Mouse (Mus musculus) hindbrain, embryonic 10.5 days (tissue): ENCODE results near the gene Dennd1a. TPM values are rescaled to one million over a fixed set of nuclear protein-coding genes. Genes with fewer than 3 reads are reported as not detected.

Experiments
- DNase-seq: peaks from one replicate; pipeline ENCODE4 v3.0.0-alpha.2; 2017; ENCODE audit warnings: low spot score
- H3K27ac ChIP-seq: fragments of 300-500 bp; sonication (generic); 2 replicates; pipeline ENCODE4 v1.5.1; 2016; ENCODE audit warnings: mild to moderate bottlenecking, moderate library complexity
- H3K27me3 ChIP-seq: fragments of 300-500 bp; sonication (generic); 2 replicates; pipeline ENCODE4 v1.6.1; 2016; ENCODE audit warnings: mild to moderate bottlenecking; ENCODE audit not compliant: poor library complexity, insufficient read depth, severe bottlenecking
- H3K36me3 ChIP-seq: fragments of 300-500 bp; sonication (generic); 2 replicates; pipeline ENCODE4 v1.6.1; 2016; ENCODE audit warnings: mild to moderate bottlenecking, moderate library complexity
- H3K4me1 ChIP-seq: fragments of 300-500 bp; sonication (generic); replicated peaks from 2 replicates; pipeline ENCODE4 v1.6.1; 2016; ENCODE audit warnings: mild to moderate bottlenecking
- H3K4me3 ChIP-seq: fragments of 300-500 bp; sonication (generic); 2 replicates; pipeline ENCODE4 v1.5.1; 2016; ENCODE audit warnings: mild to moderate bottlenecking, moderate library complexity
- H3K9me3 ChIP-seq: fragments of 300-500 bp; sonication (generic); 2 replicates; pipeline ENCODE4 v1.6.1; 2016; ENCODE audit warnings: mild to moderate bottlenecking, moderate library complexity
- WGBS: fragments of 180-500 bp; shearing (Covaris S2); methylation state at CpG from one replicate; pipeline ENCODE4 v1.1.7; 2016; 5-methylcytosine and 5-hydroxymethylcytosine counted together
- polyA plus RNA-seq: library from polyadenylated mRNA; unstranded; fragments of >200 nt; fragmentation: Nextera tagmentation; extraction: Ambion mirVana; gene quantifications from 2 replicates; pipeline ENCODE4 v1.2.1, GENCODE M21; 2016

The Dennd1a gene
- polyA plus RNA-seq, 1 experiment from 2014 or later: 11.7 TPM

GRCm38 (mm10) chr2:37788176-37788962 lies 498.8 kb downstream of the Dennd1a start:
- 83% methylated on average over 7 of the region's 7 CpGs for WGBS
- DNase-seq: no peak
- H3K36me3 ChIP-seq: peaks cover 98% of the 10 kb centered on the region
- no peak overlapping the region for H3K4me3 ChIP-seq
- peaks cover 54% of the 10 kb centered on the region for H3K27me3 ChIP-seq
- H3K4me1 ChIP-seq: peaks cover 16% of the 10 kb centered on the region
- no peak overlapping the region for H3K27ac ChIP-seq
- no peaks in the 10 kb centered on the region for H3K9me3 ChIP-seq

GRCm38 (mm10) chr2:37786461-37786860 lies 500.7 kb downstream of the Dennd1a start:
- peaks cover 24% of the 10 kb centered on the region for H3K4me1 ChIP-seq
- peaks cover 39% of the 10 kb centered on the region for H3K27me3 ChIP-seq
- H3K4me3 ChIP-seq: peak overlapping the region; percentile 20; the same call in 1 of the 2 replicates
- H3K27ac ChIP-seq: no peak overlapping the region
- H3K36me3 ChIP-seq: peaks cover 83% of the 10 kb centered on the region
- no peak for DNase-seq
- WGBS: 37% methylated on average over 52 of the region's 52 CpGs
- no peaks in the 10 kb centered on the region for H3K9me3 ChIP-seq

DNA sequence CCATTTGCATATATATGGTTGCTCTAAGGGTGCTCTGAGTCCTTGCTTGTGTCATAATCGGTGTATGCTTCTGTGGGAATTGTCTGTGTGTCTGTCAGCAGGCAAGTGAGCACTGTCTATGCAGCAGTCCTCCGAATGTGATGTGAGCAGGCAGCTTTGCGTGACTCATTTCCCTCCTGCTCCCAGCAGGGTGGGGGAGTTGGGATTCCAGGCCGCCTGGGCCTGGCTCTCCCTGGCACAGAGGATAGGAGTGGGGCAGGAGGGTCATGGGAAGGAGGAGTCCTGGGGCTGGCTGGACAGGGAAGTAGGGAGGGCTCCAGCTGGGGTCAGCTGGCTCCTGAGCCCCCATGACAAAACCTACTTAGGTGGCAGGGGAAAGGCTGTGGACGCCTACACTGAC lies 502.7 kb downstream of the Dennd1a start:
- peaks cover 34% of the 10 kb centered on the region for H3K27me3 ChIP-seq
- peaks cover 63% of the 10 kb centered on the region for H3K36me3 ChIP-seq
- DNase-seq: no peak
- H3K4me1 ChIP-seq: peaks cover 44% of the 10 kb centered on the region
- WGBS: 79% methylated on average over 5 of the region's 5 CpGs
- H3K4me3 ChIP-seq: no peak overlapping the region
- no peaks in the 10 kb centered on the region for H3K9me3 ChIP-seq
- no peak overlapping the region for H3K27ac ChIP-seq

- DNase-seq: peak; percentile 36
Observed at GRCm38 (mm10) chr2:37782002-37782401, 505.2 kb downstream of the Dennd1a start.

GRCm38 (mm10) chr2:37781421-37781820 lies 505.8 kb downstream of the Dennd1a start:
- Histone ChIP-seq H3K27me3 (peaks cover 30% of the 10 kb centered on the region), H3K9me3 (no peaks in the 10 kb centered on the region), H3K4me3 (no peak overlapping the region), H3K27ac (peak overlapping the region; percentile 79), H3K4me1 (peaks cover 69% of the 10 kb centered on the region), H3K36me3 (peaks cover 33% of the 10 kb centered on the region)
- DNase-seq: no peak
- 12% methylated on average over 3 of the region's 3 CpGs for WGBS

More at GRCm38 (mm10) chr2:37782002-37782401, 505.2 kb downstream of the Dennd1a start:
- Histone ChIP-seq H3K36me3 (peaks cover 38% of the 10 kb centered on the region), H3K9me3 (no peaks in the 10 kb centered on the region), H3K27ac (peak overlapping the region; percentile 79), H3K27me3 (peaks cover 36% of the 10 kb centered on the region), H3K4me3 (no peak overlapping the region), H3K4me1 (peaks cover 67% of the 10 kb centered on the region)
- WGBS: 10% methylated on average over 7 of the region's 7 CpGs

DNA sequence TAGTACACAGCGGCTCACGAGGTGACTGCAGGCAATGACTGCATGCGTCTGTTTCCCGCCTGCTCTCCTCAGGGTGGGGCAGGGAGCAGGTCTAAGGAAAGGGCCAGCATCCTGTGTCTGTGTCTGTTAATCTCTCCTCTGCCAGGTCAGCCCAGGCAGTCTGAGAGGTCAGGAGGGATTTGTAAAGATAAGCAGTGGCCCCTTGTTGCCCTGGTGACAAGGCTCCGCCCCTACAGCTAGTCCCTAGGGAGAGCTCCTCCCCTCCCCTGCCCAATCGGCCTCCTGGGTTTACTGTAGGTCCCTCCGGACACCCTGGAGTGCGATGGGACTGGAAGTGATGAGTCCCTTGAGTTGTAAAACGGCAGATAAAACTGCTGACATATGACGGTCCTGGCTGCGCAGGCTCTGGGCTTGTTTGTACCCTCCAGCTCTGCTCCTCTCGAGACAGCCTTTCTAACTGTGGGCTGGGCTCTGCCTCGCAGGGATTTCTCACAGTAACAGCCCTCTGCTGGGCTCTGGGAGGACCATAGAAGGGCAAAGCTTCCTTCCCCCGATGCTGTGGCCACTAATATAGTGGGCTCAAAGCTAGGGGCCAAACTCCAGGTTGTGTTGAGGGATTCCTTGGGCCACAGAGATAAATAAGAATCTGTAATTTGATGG lies 506.8 kb downstream of the Dennd1a start:
- peaks cover 22% of the 10 kb centered on the region for H3K36me3 ChIP-seq
- under 1% methylated on average over 14 of the region's 14 CpGs for WGBS
- peaks cover 76% of the 10 kb centered on the region for H3K4me1 ChIP-seq
- peak overlapping the region; percentile 44 for H3K4me3 ChIP-seq
- DNase-seq: peak; percentile 85
- H3K9me3 ChIP-seq: no peaks in the 10 kb centered on the region
- H3K27ac ChIP-seq: peak overlapping the region; percentile 79
- H3K27me3 ChIP-seq: peaks cover 21% of the 10 kb centered on the region; the same call in 1 of the 2 replicates

DNA sequence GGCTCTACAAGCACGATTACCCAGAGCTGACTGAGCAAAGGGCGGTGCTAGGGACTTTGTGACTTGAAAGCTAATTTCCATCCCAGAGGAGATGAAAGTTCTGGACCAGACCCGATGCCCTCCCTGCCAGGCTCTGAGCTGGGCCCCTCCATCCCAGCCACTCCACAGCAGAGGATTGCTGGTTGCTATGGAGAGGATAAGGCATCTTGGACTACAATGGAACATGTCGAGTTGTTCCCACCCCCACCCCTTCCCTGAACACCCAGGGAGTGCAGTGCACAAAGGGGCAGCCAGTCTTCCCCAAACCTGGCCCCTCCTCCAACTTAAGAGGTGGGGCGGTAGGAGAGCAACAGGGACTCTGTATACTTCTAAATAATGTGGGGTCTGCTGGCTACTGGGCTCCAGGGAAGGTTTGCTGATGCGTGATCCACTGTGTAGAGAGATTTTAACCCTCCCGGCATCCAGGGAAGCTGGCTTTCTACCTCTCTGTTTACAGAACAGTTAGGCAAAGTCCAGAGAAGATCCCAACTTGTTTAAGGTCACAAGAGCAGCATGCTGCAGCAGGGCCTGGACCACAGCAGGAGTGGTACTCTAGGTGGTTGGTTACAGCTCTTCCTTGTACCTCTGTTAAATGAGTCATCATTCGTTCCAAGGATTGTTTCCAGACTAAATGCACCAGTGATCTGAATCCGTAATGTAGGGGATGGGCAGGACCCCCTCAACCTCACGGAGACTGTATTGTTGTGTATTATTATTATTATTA lies 509.1 kb downstream of the Dennd1a start:
- peak; percentile 85 for DNase-seq
- H3K4me1 ChIP-seq: peaks cover 81% of the 10 kb centered on the region
- WGBS: 16% methylated on average over 10 of the region's 10 CpGs

DNA sequence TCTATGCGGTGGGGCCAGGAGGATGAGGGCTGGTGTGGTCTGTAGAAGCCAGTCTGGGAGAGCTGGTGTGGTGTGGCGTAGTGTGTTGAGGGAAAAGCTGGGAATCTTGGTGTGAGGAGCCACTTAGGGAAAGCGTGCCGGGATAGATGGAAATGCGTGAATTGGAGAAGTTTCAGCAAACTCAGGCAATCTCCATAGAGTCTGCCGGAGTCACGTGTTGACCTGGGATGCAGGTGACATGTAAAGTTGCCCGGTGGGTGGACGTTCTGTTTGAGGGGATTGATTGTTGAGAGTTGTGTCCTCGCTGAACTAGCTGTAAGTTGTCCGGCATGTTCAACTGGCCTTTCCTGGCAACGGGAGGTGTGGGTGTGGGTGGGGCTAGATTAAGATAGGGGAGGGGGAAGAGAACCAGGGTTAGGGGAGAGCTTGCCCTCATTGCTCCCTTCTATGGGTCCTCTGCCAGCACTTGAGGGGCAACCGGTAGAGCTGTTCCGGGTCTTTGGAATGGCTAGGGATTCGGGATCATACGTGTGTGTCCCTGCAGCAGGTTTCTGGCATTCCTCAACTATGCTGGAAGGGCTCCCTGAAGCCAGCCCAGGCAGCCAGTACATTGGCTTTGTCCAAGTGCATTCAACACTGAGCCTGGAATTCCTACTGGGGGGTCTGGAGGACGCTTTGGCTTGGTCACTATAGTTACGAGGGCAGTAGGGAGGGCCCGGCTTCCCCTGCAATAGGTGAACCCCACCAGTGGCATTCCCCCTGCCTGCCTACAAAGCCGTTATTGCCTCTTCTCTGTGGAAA lies 510.4 kb downstream of the Dennd1a start:
- peak overlapping the region; percentile 96 for H3K27ac ChIP-seq
- H3K4me3 ChIP-seq: peak overlapping the region; percentile 79
- no peaks in the 10 kb centered on the region for H3K36me3 ChIP-seq
- peak; percentile 44 for DNase-seq
- H3K4me1 ChIP-seq: peaks cover 72% of the 10 kb centered on the region
- no peaks in the 10 kb centered on the region for H3K9me3 ChIP-seq
- WGBS: 5% methylated on average over 20 of the region's 20 CpGs
- H3K27me3 ChIP-seq: peaks cover 22% of the 10 kb centered on the region; the same call in 1 of the 2 replicates

More for the DNA sequence above, 509.1 kb downstream of the Dennd1a start:
- Histone ChIP-seq H3K9me3 (no peaks in the 10 kb centered on the region), H3K4me3 (peak overlapping the region; percentile 79), H3K27me3 (peaks cover 22% of the 10 kb centered on the region; the same call in 1 of the 2 replicates), H3K27ac (peak overlapping the region; percentile 96), H3K36me3 (peaks cover 2% of the 10 kb centered on the region)

GRCm38 (mm10) chr2:37776016-37776415 lies 511.2 kb downstream of the Dennd1a start, which contains the start of gene Crb2:
TSS of gene Crb2 (plus strand) at chr2:37776249.
- no peaks in the 10 kb centered on the region for H3K36me3 ChIP-seq
- no peaks in the 10 kb centered on the region for H3K9me3 ChIP-seq
- peaks cover 16% of the 10 kb centered on the region; the same call in 1 of the 2 replicates for H3K27me3 ChIP-seq
- 0% methylated on average over 18 of the region's 18 CpGs for WGBS
- peak; percentile 87 for DNase-seq
- peak within 1 kb of the TSS; percentile 79 for H3K4me3 ChIP-seq
- peak within 1 kb of the TSS; percentile 96 for H3K27ac ChIP-seq
- H3K4me1 ChIP-seq: peaks cover 71% of the 10 kb centered on the region

- Histone ChIP-seq H3K27ac (peak overlapping the region; percentile 96; the same call in 1 of the 2 replicates), H3K4me1 (peaks cover 59% of the 10 kb centered on the region), H3K27me3 (peaks cover 27% of the 10 kb centered on the region; the same call in 1 of the 2 replicates), H3K36me3 (no peaks in the 10 kb centered on the region), H3K9me3 (no peaks in the 10 kb centered on the region), H3K4me3 (no peak overlapping the region)
- 9% methylated on average over 5 of the region's 5 CpGs for WGBS
- DNase-seq: peak; percentile 87
Observed at GRCm38 (mm10) chr2:37774571-37774970, 512.6 kb downstream of the Dennd1a start.

DNA sequence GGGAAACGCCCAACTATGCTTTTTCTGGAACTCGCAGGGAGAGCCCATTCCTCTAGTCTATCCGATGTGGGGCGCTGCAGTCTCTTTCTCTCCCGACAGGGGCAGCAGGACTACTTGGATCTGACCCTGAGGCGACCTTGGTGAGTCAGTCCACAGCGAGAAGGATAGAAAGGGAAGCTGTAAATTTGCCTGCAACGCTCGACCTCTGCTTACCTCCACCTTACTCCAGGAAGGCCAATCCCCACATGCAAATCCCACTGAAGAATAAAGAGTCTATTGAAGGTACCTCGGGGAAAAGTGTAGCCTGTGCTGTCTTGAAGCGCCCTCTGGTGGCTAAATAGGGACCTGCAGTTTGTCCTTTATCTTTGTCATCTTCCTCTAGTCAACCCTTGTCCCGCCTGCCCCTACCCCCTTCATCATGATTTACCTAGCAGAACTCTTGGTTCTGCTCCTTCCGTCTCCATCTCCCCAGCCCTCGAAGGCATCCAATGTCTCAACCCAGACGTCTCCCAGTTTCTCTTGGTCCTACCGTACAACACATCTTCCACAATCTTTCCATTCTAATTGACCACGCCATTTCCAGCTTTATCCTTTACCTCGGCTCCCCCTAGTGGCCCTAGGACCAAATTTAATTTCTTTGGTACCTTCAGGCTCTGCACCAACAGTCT lies 515.4 kb downstream of the Dennd1a start:
- H3K36me3 ChIP-seq: no peaks in the 10 kb centered on the region
- WGBS: under 1% methylated on average over 18 of the region's 18 CpGs
- peak overlapping the region; percentile 50 for H3K4me3 ChIP-seq
- H3K27ac ChIP-seq: peak overlapping the region; percentile 85
- no peaks in the 10 kb centered on the region for H3K9me3 ChIP-seq
- peak; percentile 87 for DNase-seq
- peaks cover 57% of the 10 kb centered on the region for H3K4me1 ChIP-seq
- H3K27me3 ChIP-seq: peaks cover 28% of the 10 kb centered on the region
